Mouse (Mus musculus) splenic B cell, adult 2 months (primary cell): ENCODE data around the gene Zfp316.

Experiments
- DNase-seq: peaks from one replicate; pipeline ENCODE4 v3.0.0-alpha.2; 2011; ENCODE audit warnings: low read depth, low spot score
- H3K27me3 ChIP-seq: 2 replicates; pipeline ENCODE4 v1.6.1; 2012; ENCODE audit warnings: mild to moderate bottlenecking, low read length, moderate library complexity, mixed read lengths; ENCODE audit not compliant: control insufficient read depth, poor library complexity, insufficient read depth, severe bottlenecking
- H3K36me3 ChIP-seq: 2 replicates; pipeline ENCODE4 v1.6.1; 2012; ENCODE audit warnings: mild to moderate bottlenecking, low read length, moderate library complexity, mixed read lengths; ENCODE audit not compliant: control insufficient read depth, poor library complexity, insufficient read depth, severe bottlenecking

The Zfp316 gene

GRCm38 (mm10) chr5:143295330-143295729 lies 25.5 kb upstream of the Zfp316 start:
- H3K27me3 ChIP-seq, result no peaks in the 10 kb centered on the region
- H3K36me3 ChIP-seq, result no peaks in the 10 kb centered on the region
- no peak for DNase-seq

- peak; percentile 35 for DNase-seq
- Histone ChIP-seq H3K36me3 (no peaks in the 10 kb centered on the region), H3K27me3 (no peaks in the 10 kb centered on the region)
These were observed 25.0 kb upstream of the Zfp316 start for GRCm38 (mm10) chr5:143294862-143295261.

GRCm38 (mm10) chr5:143293404-143293803 lies 23.6 kb upstream of the Zfp316 start, which contains the start of gene Zfp853:
Gene Zfp853, minus strand, starts transcription at chr5:143293623.
- H3K36me3 ChIP-seq, result no peaks in the 10 kb centered on the region
- no peaks in the 10 kb centered on the region for H3K27me3 ChIP-seq
- no peak for DNase-seq

- H3K36me3 ChIP-seq, result no peaks in the 10 kb centered on the region
- no peak for DNase-seq
- 0 out of 2 replicates have a peak, but pooled peaks cover 2% of the 10 kb centered on the region for H3K27me3 ChIP-seq
These were observed 23.1 kb upstream of the Zfp316 start for GRCm38 (mm10) chr5:143292879-143293278.

- no peaks in the 10 kb centered on the region for H3K36me3 ChIP-seq
- DNase-seq, result no peak
- 0 out of 2 replicates have a peak, but pooled peaks cover 2% of the 10 kb centered on the region for H3K27me3 ChIP-seq
These were observed 19.5 kb upstream of the Zfp316 start for GRCm38 (mm10) chr5:143289299-143289698.

GRCm38 (mm10) chr5:143288378-143288911 lies 18.6 kb upstream of the Zfp316 start:
- DNase-seq, result no peak
- 0 out of 2 replicates have a peak, but pooled peaks cover 2% of the 10 kb centered on the region for H3K27me3 ChIP-seq
- no peaks in the 10 kb centered on the region for H3K36me3 ChIP-seq

GRCm38 (mm10) chr5:143287774-143288328 lies 18.0 kb upstream of the Zfp316 start:
- Histone ChIP-seq H3K36me3 (no peaks in the 10 kb centered on the region), H3K27me3 (0 out of 2 replicates have a peak, but pooled peaks cover 2% of the 10 kb centered on the region)
- DNase-seq, result no peak

- DNase-seq, result peak; percentile 29
- no peaks in the 10 kb centered on the region for H3K36me3 ChIP-seq
- 0 out of 2 replicates have a peak, but pooled peaks cover 2% of the 10 kb centered on the region for H3K27me3 ChIP-seq
These were observed 14.9 kb upstream of the Zfp316 start for GRCm38 (mm10) chr5:143284762-143285161.

DNA sequence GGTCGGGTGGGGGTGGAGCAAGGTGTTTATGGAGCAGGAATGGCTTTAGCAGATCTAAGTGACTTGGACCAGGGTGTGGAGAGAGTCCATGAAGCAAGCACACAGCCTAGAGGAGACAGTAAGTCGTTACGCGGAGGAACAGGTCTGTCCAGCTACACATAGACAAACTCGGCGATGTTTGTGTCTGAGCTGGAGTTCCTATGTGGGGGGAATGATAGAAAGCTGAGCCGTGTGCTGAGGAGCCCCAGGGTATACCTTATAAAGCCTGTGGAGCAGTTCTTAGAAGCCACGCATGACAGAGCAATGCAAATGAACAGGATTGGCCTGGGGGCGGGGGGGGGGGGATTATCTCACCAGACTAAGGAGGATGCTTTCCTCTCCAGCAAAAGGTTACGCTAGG lies 9.4 kb upstream of the Zfp316 start:
- H3K36me3 ChIP-seq, result no peaks in the 10 kb centered on the region
- no peak for DNase-seq
- no peaks in the 10 kb centered on the region for H3K27me3 ChIP-seq

GRCm38 (mm10) chr5:143275761-143276160 lies 5.9 kb upstream of the Zfp316 start:
- Histone ChIP-seq H3K27me3 (no peaks in the 10 kb centered on the region), H3K36me3 (no peaks in the 10 kb centered on the region)
- no peak for DNase-seq

- no peaks in the 10 kb centered on the region for H3K27me3 ChIP-seq
- no peaks in the 10 kb centered on the region for H3K36me3 ChIP-seq
- DNase-seq, result no peak
These were observed 2.9 kb upstream of the Zfp316 start for GRCm38 (mm10) chr5:143272540-143273330.

DNA sequence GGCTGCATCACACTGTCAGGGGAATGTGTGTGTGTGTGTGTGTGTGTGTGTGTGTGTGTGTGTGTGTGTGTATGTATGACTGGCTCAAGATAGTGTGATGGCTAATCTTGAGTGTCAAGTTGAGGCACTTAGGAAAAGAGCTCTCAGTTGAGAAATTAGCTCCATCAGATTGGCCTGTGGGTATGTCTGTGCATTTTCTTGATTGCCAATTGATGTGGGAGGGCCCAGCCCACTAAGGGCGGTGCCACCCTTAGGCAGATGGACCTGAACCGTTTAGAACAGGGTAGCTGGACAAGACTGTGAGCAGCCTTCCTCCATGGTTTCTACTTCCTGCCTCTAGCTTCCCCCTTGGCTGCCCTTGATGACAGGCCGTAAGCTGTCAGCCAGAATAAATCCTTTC lies 2.3 kb upstream of the Zfp316 start:
- no peaks in the 10 kb centered on the region for H3K27me3 ChIP-seq
- no peaks in the 10 kb centered on the region for H3K36me3 ChIP-seq
- no peak for DNase-seq

GRCm38 (mm10) chr5:143271642-143272041 lies 1.8 kb upstream of the Zfp316 start:
- Histone ChIP-seq H3K36me3 (no peaks in the 10 kb centered on the region), H3K27me3 (no peaks in the 10 kb centered on the region)
- no peak for DNase-seq

DNA sequence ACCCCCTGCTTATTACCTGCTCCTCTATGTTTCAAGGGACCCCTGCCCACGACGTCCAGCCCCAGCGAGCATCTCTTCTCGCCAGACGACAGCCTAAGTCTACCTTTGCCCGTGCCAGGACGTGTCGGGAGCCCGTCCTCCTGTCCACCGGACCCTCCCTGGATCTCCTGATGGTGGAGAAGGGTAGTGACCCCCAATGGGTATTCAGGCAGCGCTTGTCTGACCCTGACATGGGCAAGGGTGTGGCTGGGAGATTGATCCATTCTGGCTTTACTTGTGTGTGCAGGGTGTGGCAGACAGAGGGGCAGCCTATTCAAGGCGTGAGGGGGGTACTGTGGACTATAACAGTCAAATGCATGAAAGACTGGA lies 313 bp upstream of the Zfp316 start:
- no peak for DNase-seq
- no peaks in the 10 kb centered on the region for H3K36me3 ChIP-seq
- H3K27me3 ChIP-seq, result no peaks in the 10 kb centered on the region

DNA sequence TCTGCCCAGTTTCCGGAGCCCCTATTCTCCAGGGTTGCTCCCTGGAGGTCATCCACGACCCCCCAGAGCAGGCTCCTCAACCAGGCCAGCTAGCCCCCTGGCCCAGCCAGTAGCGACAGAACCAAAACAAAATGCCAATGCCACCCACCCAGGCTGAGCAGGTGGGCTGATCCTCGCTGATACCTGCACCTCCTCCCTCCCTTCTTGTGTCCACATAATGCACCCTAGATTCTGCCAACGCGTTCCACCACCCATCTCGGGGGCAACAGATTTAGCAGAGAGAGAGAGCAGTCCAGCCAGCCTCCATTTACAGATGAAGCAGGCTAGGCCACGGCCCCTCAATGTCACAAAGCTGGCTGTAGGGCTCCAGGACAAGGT lies 848 bp downstream of the Zfp316 start:
- H3K27me3 ChIP-seq, result no peaks in the 10 kb centered on the region
- DNase-seq, result no peak
- H3K36me3 ChIP-seq, result peaks cover 1% of the 10 kb centered on the region; the same call in 1 of the 2 replicates
